Comparison of ENCODE assay signal across 9 mouse cellular contexts in genomic region chr4:152226901-152227486, GRCm38 (mm10). TPM values are rescaled to one million over a fixed set of nuclear protein-coding genes. Genes with fewer than 3 reads are reported as not detected.
DNase-seq lines count a peak whose midpoint lies in the region; ATAC-seq lines count a peak whose summit lies in the region.
"Had no signal": no experiment of that assay in that cellular context is flagged by ENCODE, and none has a peak within 500 bp of the region (broad histone marks: within the 10 kb centered on the region; RNA-seq: fewer than 3 reads in every experiment).

No protein-coding gene starts in this region.

- peak; percentile 24 for DNase-seq in midbrain, embryonic 14.5 days
- DNase-seq in midbrain, embryonic 11.5 days (ENCODE audit: low spot score, missing footprints): no peak
- DNase-seq in frontal cortex, postnatal 14 days (ENCODE audit: low spot score in 2 of 2): peak; percentile 52 to 55
- peak; percentile 78 to 88 for DNase-seq in left cerebral cortex, adult 9 months (ENCODE audit: low spot score in 2 of 2)
- no peak for DNase-seq in embryo, embryonic 9.5 days (ENCODE audit: extremely low spot score)

- H3K9ac ChIP-seq in midbrain, embryonic 14.5 days (replicated peaks; ENCODE audit: low read length): no peak overlapping the region
- H3K9ac ChIP-seq in midbrain, embryonic 11.5 days (ENCODE audit: low read length): no peak overlapping the region
- H3K9ac ChIP-seq: neural tube, embryonic 12.5 days had no signal

- H3K4me3 ChIP-seq in midbrain, embryonic 14.5 days (replicated peaks; ENCODE audit: low read depth, low read length): no peak overlapping the region
- H3K4me3 ChIP-seq in midbrain, embryonic 11.5 days (ENCODE audit: low read depth, low read length): no peak overlapping the region
- H3K4me3 ChIP-seq: neural tube, embryonic 12.5 days had no signal

- no peak overlapping the region for H3K4me2 ChIP-seq in midbrain, embryonic 14.5 days (ENCODE audit: low read length)
- H3K4me2 ChIP-seq in midbrain, embryonic 11.5 days: no peak overlapping the region
- H3K4me2 ChIP-seq: neural tube, embryonic 12.5 days had no signal

- H3K36me3 ChIP-seq in midbrain, embryonic 14.5 days (ENCODE audit: control insufficient read depth, insufficient read depth, low read length): peaks cover 22% of the 10 kb centered on the region; the same call in 1 of the 2 replicates
- H3K36me3 ChIP-seq in midbrain, embryonic 11.5 days (ENCODE audit: control insufficient read depth, insufficient read depth, low read length): no peaks in the 10 kb centered on the region

- peak overlapping the region; percentile 45; the same call in 1 of the 2 replicates for H3K27ac ChIP-seq in midbrain, embryonic 14.5 days (replicated peaks; ENCODE audit: low read depth, low read length)
- no peak overlapping the region for H3K27ac ChIP-seq in midbrain, embryonic 11.5 days (ENCODE audit: low read depth, low read length)
- H3K27ac ChIP-seq: kidney, postnatal 0 days; neural tube, embryonic 12.5 days had no signal

- H3K4me1 ChIP-seq in midbrain, embryonic 14.5 days (ENCODE audit: control insufficient read depth, insufficient read depth, low read length): peaks cover 10% of the 10 kb centered on the region
- H3K4me1 ChIP-seq in midbrain, embryonic 11.5 days (ENCODE audit: control insufficient read depth, insufficient read depth, low read length): peaks cover 6% of the 10 kb centered on the region

- 82% methylated on average over 13 of the region's 13 CpGs for WGBS in midbrain, embryonic 14.5 days
- 92% methylated on average over 13 of the region's 13 CpGs for WGBS in midbrain, embryonic 11.5 days

- no peaks in the 10 kb centered on the region for H3K9me3 ChIP-seq in midbrain, embryonic 14.5 days (ENCODE audit: control insufficient read depth, low read length)
- no peaks in the 10 kb centered on the region for H3K9me3 ChIP-seq in midbrain, embryonic 11.5 days (ENCODE audit: control insufficient read depth, low read length)
- H3K9me3 ChIP-seq: neural tube, embryonic 12.5 days had no signal

- ATAC-seq in midbrain, embryonic 14.5 days (ENCODE audit: low FRiP score, low TSS enrichment): no peak
- no peak for ATAC-seq in midbrain, embryonic 11.5 days (ENCODE audit: low FRiP score)
- no peak for ATAC-seq in megakaryocyte-erythroid progenitor cell, adult 5-6 weeks (replicated peaks; ENCODE audit: low FRiP score, low TSS enrichment, poor library complexity, severe bottlenecking)
- ATAC-seq in inflammation-experienced regulatory T-cells, adult 6 months: no peak

- peaks cover 15% of the 10 kb centered on the region; the same call in 1 of the 2 replicates for H3K27me3 ChIP-seq in midbrain, embryonic 14.5 days (ENCODE audit: control insufficient read depth, insufficient read depth, low read length)
- peaks cover 7% of the 10 kb centered on the region; the same call in 1 of the 2 replicates for H3K27me3 ChIP-seq in midbrain, embryonic 11.5 days (ENCODE audit: control insufficient read depth, insufficient read depth, low read length)

RNA-seq across cellular contexts. Expression of gene Gpr153, which starts 47.0 kb away (rescaled TPM):
- 14.0 and 15.2 TPM in 2 replicates for polyA plus RNA-seq in midbrain, embryonic 14.5 days (2014; fragmentation: Nextera tagmentation; extraction: Ambion mirVana)
- polyA plus RNA-seq in midbrain, embryonic 11.5 days (2014; fragmentation: Nextera tagmentation; extraction: Ambion mirVana): 7.4 and 9.5 TPM in 2 replicates
- not detected in 2 replicates for total RNA-seq in megakaryocyte-erythroid progenitor cell, adult 5-6 weeks (2014; fragmentation: Nextera tagmentation)
- not detected in 2 replicates for total RNA-seq in megakaryocyte-erythroid progenitor cell, adult 5-6 weeks (2017)
- under 1 TPM in 1 of 3 experiments, not detected in 2; 0.15 TPM for polyA plus RNA-seq in inflammation-experienced regulatory T-cells, adult 6 months (2017; shearing (Covaris generic))

RNA-seq across cellular contexts. Expression of gene Acot7, which starts 49.1 kb away (rescaled TPM):
- polyA plus RNA-seq in midbrain, embryonic 14.5 days (2014; fragmentation: Nextera tagmentation; extraction: Ambion mirVana): 276 and 368 TPM in 2 replicates
- 92.5 and 93.5 TPM in 2 replicates for polyA plus RNA-seq in midbrain, embryonic 11.5 days (2014; fragmentation: Nextera tagmentation; extraction: Ambion mirVana)
- 33.8 and 42.9 TPM in 2 replicates for total RNA-seq in megakaryocyte-erythroid progenitor cell, adult 5-6 weeks (2014; fragmentation: Nextera tagmentation)
- 25.3 and 38.1 TPM in 2 replicates for total RNA-seq in megakaryocyte-erythroid progenitor cell, adult 5-6 weeks (2017)
- 100 to 1,000 TPM; 124 to 249 (median 126) TPM for polyA plus RNA-seq in inflammation-experienced regulatory T-cells, adult 6 months (2017; shearing (Covaris generic))

Comparison
In these comparisons a context has a peak if more than half of its experiments do, and no peak if none do; other contexts are left out.
1. DNase-seq: peak in midbrain, embryonic 14.5 days (single experiment), frontal cortex, postnatal 14 days (2 of 2) and left cerebral cortex, adult 9 months (2 of 2); none in midbrain, embryonic 11.5 days (single experiment) and embryo, embryonic 9.5 days (single experiment).